Comparison of ENCODE assay signal across 8 mouse cellular contexts in genomic region chr2:118478833-118479549, GRCm38 (mm10). TPM values are rescaled to one million over a fixed set of nuclear protein-coding genes. Genes with fewer than 3 reads are reported as not detected.
DNase-seq lines count a peak whose midpoint lies in the region; ATAC-seq and TF ChIP-seq lines count a peak whose summit lies in the region.

No protein-coding gene starts in this region.

- no peak for TF ChIP-seq CTCF in small intestine, adult 2 months (IDR thresholded peaks at IDR 0.05; ENCODE audit: extremely low read depth, insufficient read length, insufficient replicate concordance, low read depth, low read length)

- ATAC-seq in embryonic facial prominence, embryonic 15.5 days (ENCODE audit: insufficient number of reproducible peaks, low FRiP score, low TSS enrichment, low read depth) = peak; percentile 68; the same call in 1 of the 2 replicates
- peak; percentile 58 for ATAC-seq in limb, embryonic 14.5 days (ENCODE audit: low FRiP score, low read depth)

- peak overlapping the region; percentile 85 for H3K4me3 ChIP-seq in heart, embryonic 10.5 days
- peak overlapping the region; percentile 96 for H3K4me3 ChIP-seq in embryonic facial prominence, embryonic 15.5 days (replicated peaks)
- peak overlapping the region; percentile 90 for H3K4me3 ChIP-seq in limb, embryonic 14.5 days (replicated peaks; ENCODE audit: low read length)
- peak overlapping the region; percentile 80 for H3K4me3 ChIP-seq in small intestine, adult 2 months (ENCODE audit: low read depth, low read length)

- peak overlapping the region; percentile 91 for H3K9ac ChIP-seq in embryonic facial prominence, embryonic 15.5 days
- H3K9ac ChIP-seq in limb, embryonic 14.5 days (ENCODE audit: low read depth, low read length, severe bottlenecking) = peak overlapping the region; percentile 90

- H3K27me3 ChIP-seq in heart, embryonic 10.5 days (ENCODE audit: insufficient read depth, poor library complexity, severe bottlenecking) = no peaks in the 10 kb centered on the region
- no peaks in the 10 kb centered on the region for H3K27me3 ChIP-seq in embryonic facial prominence, embryonic 15.5 days
- no peaks in the 10 kb centered on the region for H3K27me3 ChIP-seq in limb, embryonic 14.5 days (ENCODE audit: control insufficient read depth, insufficient read depth, low read length)
- H3K27me3 ChIP-seq in small intestine, adult 2 months (ENCODE audit: control insufficient read depth, insufficient read depth, low read length) = no peaks in the 10 kb centered on the region

- WGBS in heart, embryonic 10.5 days = 3% methylated on average over 52 of the region's 52 CpGs
- 2% methylated on average over 51 of the region's 52 CpGs for WGBS in embryonic facial prominence, embryonic 15.5 days
- WGBS in limb, embryonic 14.5 days = 3% methylated on average over 44 of the region's 52 CpGs
- under 1% methylated on average over 52 of the region's 52 CpGs for WGBS in small intestine, adult 2 months

- H3K4me1 ChIP-seq in heart, embryonic 10.5 days = peaks cover 12% of the 10 kb centered on the region
- peaks cover 15% of the 10 kb centered on the region for H3K4me1 ChIP-seq in embryonic facial prominence, embryonic 15.5 days
- peaks cover 5% of the 10 kb centered on the region; the same call in 1 of the 2 replicates for H3K4me1 ChIP-seq in limb, embryonic 14.5 days (ENCODE audit: control insufficient read depth, insufficient read depth, low read length)
- peaks cover 4% of the 10 kb centered on the region; the same call in 1 of the 2 replicates for H3K4me1 ChIP-seq in small intestine, adult 2 months (ENCODE audit: control insufficient read depth, insufficient read depth, insufficient read length, low read length)

- no peak for DNase-seq in heart, embryonic 10.5 days (ENCODE audit: low spot score)
- DNase-seq in heart, postnatal 14 days = no peak
- DNase-seq in A20 (ENCODE audit: low read depth, low spot score) = peak; percentile 41
- no peak for DNase-seq in limb, embryonic 14.5 days (ENCODE audit: low spot score)
- DNase-seq in layer of hippocampus, adult 8-10 months (ENCODE audit: low spot score in 2 of 2) = no peak
- no peak for DNase-seq in gastrocnemius, adult 8-10 months (ENCODE audit: low spot score in 2 of 2)

- TF ChIP-seq POLR2A in limb, embryonic 14.5 days (IDR thresholded peaks at IDR 0.05; ENCODE audit: borderline replicate concordance, extremely low read depth, insufficient read depth, insufficient read length) = no peak
- no peak for TF ChIP-seq POLR2A in small intestine, adult 2 months (IDR thresholded peaks at IDR 0.05; ENCODE audit: low read depth, low read length)

- H3K36me3 ChIP-seq in heart, embryonic 10.5 days = peaks cover 35% of the 10 kb centered on the region
- peaks cover 32% of the 10 kb centered on the region for H3K36me3 ChIP-seq in embryonic facial prominence, embryonic 15.5 days
- peaks cover 33% of the 10 kb centered on the region for H3K36me3 ChIP-seq in limb, embryonic 14.5 days (ENCODE audit: control insufficient read depth, insufficient read depth, low read length)
- peaks cover 15% of the 10 kb centered on the region for H3K36me3 ChIP-seq in small intestine, adult 2 months (ENCODE audit: control insufficient read depth, insufficient read depth, low read length)

- H3K9me3 ChIP-seq in heart, embryonic 10.5 days = no peaks in the 10 kb centered on the region
- no peaks in the 10 kb centered on the region for H3K9me3 ChIP-seq in embryonic facial prominence, embryonic 15.5 days (replicated peaks)
- no peaks in the 10 kb centered on the region for H3K9me3 ChIP-seq in limb, embryonic 14.5 days (ENCODE audit: control insufficient read depth, low read length)

- H3K27ac ChIP-seq in heart, embryonic 10.5 days = peak overlapping the region; percentile 93
- peak overlapping the region; percentile 89 for H3K27ac ChIP-seq in embryonic facial prominence, embryonic 15.5 days (replicated peaks)
- H3K27ac ChIP-seq in limb, embryonic 14.5 days (replicated peaks; ENCODE audit: low read depth, low read length) = peak overlapping the region; percentile 67
- H3K27ac ChIP-seq in small intestine, adult 2 months (ENCODE audit: insufficient read depth, low read depth, low read length) = 0 out of 2 replicates have a peak overlapping the region, but pooled peaks have one; percentile 1

- H3K4me2 ChIP-seq in embryonic facial prominence, embryonic 15.5 days (replicated peaks) = peak overlapping the region; percentile 83
- H3K4me2 ChIP-seq in limb, embryonic 14.5 days (replicated peaks; ENCODE audit: low read depth, low read length, severe bottlenecking) = peak overlapping the region; percentile 76

- intact Hi-C loops in heart, postnatal 14 days (cut with DNase I) = no loop called here

RNA-seq across cellular contexts. Expression of gene Srp14, which starts 0.5 kb away (rescaled TPM):
- polyA plus RNA-seq in heart, embryonic 10.5 days (2016; fragmentation: Nextera tagmentation; extraction: Ambion mirVana) = 209 and 232 TPM in 2 replicates
- total RNA-seq in heart, postnatal 14 days (2021) = 100 to 1,000 TPM; 113 to 115 TPM
- polyA plus RNA-seq in embryonic facial prominence, embryonic 15.5 days (2015; fragmentation: Nextera tagmentation; extraction: Ambion mirVana) = 258 and 285 TPM in 2 replicates
- 127 and 165 TPM in 2 replicates for polyA plus RNA-seq in limb, embryonic 14.5 days (2012; rRNA removed)
- 229 and 238 TPM in 2 replicates for polyA plus RNA-seq in limb, embryonic 14.5 days (2014; fragmentation: Nextera tagmentation; extraction: Ambion mirVana)
- polyA plus RNA-seq in small intestine, adult 2 months (2012; rRNA removed) = 10.9 and 16.3 TPM in 2 replicates
- total RNA-seq in layer of hippocampus, adult 8-10 months (2022) = 100 to 1,000 TPM; 174 to 183 (median 182) TPM
- 100 to 1,000 TPM; 139 to 157 (median 152) TPM for total RNA-seq in gastrocnemius, adult 8-10 months (2022)

Comparison
In these comparisons a context has a peak if more than half of its experiments do, and no peak if none do; other contexts are left out.
1. H3K27ac ChIP-seq: peak in every context shown above with its lines; median percentile 93 in heart, embryonic 10.5 days; 89 in embryonic facial prominence, embryonic 15.5 days; 67 in limb, embryonic 14.5 days; 1 in small intestine, adult 2 months.